Mouse (Mus musculus) G1E (cell line): ENCODE results near the gene Nudt6.

Experiments used
- CTCF ChIP-seq: IDR thresholded peaks from 2 replicates; pipeline ENCODE4 v1.5.1; 2012; ENCODE audit warnings: low read depth, low read length, inconsistent platforms, mixed read lengths
- GATA1 ChIP-seq: IDR thresholded peaks from 2 replicates; pipeline ENCODE4 v1.6.1; 2012; ENCODE audit warnings: borderline replicate concordance, low read length, inconsistent platforms, mixed read lengths
- GATA2 ChIP-seq: IDR thresholded peaks from 2 replicates; pipeline ENCODE4 v1.6.1; 2012; ENCODE audit warnings: low read depth, low read length, inconsistent platforms, borderline replicate concordance
- POLR2AphosphoS5 ChIP-seq: IDR thresholded peaks from 2 replicates; pipeline ENCODE4 v1.6.1; 2012; ENCODE audit warnings: low read depth, low read length, inconsistent platforms; ENCODE audit not compliant: insufficient replicate concordance
- TAL1 ChIP-seq: conservative IDR thresholded peaks from 2 replicates; pipeline ENCODE4 v1.6.1; 2012; ENCODE audit warnings: low read depth, low read length, inconsistent platforms, mixed read lengths

DNA sequence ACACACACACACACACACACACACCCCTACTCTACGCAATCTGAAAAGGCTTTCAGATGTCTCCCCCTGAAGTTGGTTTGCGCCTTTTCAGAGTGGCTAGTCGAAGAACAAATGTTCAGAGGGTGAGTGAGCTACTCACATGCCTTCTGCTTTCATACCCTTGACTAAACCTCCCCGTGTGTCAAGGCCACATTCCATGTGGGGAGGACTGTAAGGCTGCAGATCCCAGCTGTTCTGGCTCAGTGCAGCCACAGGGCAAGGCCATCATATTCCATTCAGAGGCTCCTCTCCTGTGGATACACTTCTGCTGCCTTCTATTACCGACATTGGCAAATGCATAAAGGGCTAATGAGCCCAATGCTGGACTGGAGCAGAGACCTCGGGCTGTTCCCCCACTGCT is 41.6 kb downstream of the Nudt6 start:
- TF ChIP-seq CTCF (no peak), GATA1 (no peak), TAL1 (no peak), POLR2AphosphoS5 (no peak), GATA2 (no peak)
